Mouse (Mus musculus) stomach, embryonic 14.5 days (tissue): ENCODE results near the gene Cd300e. TPM values are rescaled to one million over a fixed set of nuclear protein-coding genes. Genes with fewer than 3 reads are reported as not detected.
A peak's percentile ranks its signal among the peaks of the same experiment; 100 is the strongest.

Experiments
- ATAC-seq: fragments of 200-750 bp; cut with Nextera tagmentation; 2 replicates; pipeline ENCODE4 v1.8.0; 2017; ENCODE audit warnings: low read depth, moderate TSS enrichment; ENCODE audit not compliant: insufficient number of reproducible peaks, insufficient read depth, low FRiP score
- H3K27ac ChIP-seq: fragments of 300-500 bp; sonication (generic); 2 replicates; pipeline ENCODE4 v1.5.1; 2014; ENCODE audit warnings: mild to moderate bottlenecking, low read length, moderate library complexity, mixed read lengths
- H3K27me3 ChIP-seq: fragments of 300-500 bp; sonication (generic); 2 replicates; pipeline ENCODE4 v1.6.1; 2014; ENCODE audit warnings: low read length, control low read depth, mixed read lengths; ENCODE audit not compliant: control insufficient read depth, insufficient read depth
- H3K36me3 ChIP-seq: fragments of 300-500 bp; sonication (generic); 2 replicates; pipeline ENCODE4 v1.6.1; 2014; ENCODE audit warnings: mild to moderate bottlenecking, control low read depth, low read length, moderate library complexity, mixed read lengths; ENCODE audit not compliant: control insufficient read depth, insufficient read depth
- H3K4me1 ChIP-seq: fragments of 300-500 bp; sonication (generic); 2 replicates; pipeline ENCODE4 v1.6.1; 2014; ENCODE audit warnings: low read length, control low read depth, mixed read lengths; ENCODE audit not compliant: control insufficient read depth, insufficient read depth
- H3K4me2 ChIP-seq: fragments of 300-500 bp; sonication (generic); replicated peaks from 2 replicates; pipeline ENCODE4 v1.6.1; 2014; ENCODE audit warnings: low read depth, low read length, control low read depth
- H3K4me3 ChIP-seq: fragments of 300-500 bp; sonication (generic); 2 replicates; pipeline ENCODE4 v1.5.1; 2014; ENCODE audit warnings: low read depth, low read length, control low read depth
- H3K9ac ChIP-seq: fragments of 300-500 bp; sonication (generic); replicated peaks from 2 replicates; pipeline ENCODE4 v1.6.1; 2014; ENCODE audit warnings: low read depth, mild to moderate bottlenecking, control low read depth, low read length, moderate library complexity, mixed read lengths
- H3K9me3 ChIP-seq: fragments of 300-500 bp; sonication (generic); 2 replicates; pipeline ENCODE4 v1.6.1; 2016; ENCODE audit warnings: low read depth, low read length, control low read depth; ENCODE audit not compliant: control insufficient read depth
- WGBS: fragments of 180-500 bp; shearing (Covaris S2); extraction: QIAGEN DNeasy Blood & Tissue Kit; methylation state at CpG from one replicate; pipeline ENCODE4 v1.1.7; 2014; 5-methylcytosine and 5-hydroxymethylcytosine counted together
- polyA plus RNA-seq: library from polyadenylated mRNA; unstranded; fragments of >200 nt; fragmentation: Nextera tagmentation; extraction: Ambion mirVana; gene quantifications from 2 replicates; pipeline ENCODE4 v1.2.1, GENCODE M21; 2014

Gene Cd300e
- polyA plus RNA-seq, 1 experiment from 2014 or later: 0.12 TPM

DNA sequence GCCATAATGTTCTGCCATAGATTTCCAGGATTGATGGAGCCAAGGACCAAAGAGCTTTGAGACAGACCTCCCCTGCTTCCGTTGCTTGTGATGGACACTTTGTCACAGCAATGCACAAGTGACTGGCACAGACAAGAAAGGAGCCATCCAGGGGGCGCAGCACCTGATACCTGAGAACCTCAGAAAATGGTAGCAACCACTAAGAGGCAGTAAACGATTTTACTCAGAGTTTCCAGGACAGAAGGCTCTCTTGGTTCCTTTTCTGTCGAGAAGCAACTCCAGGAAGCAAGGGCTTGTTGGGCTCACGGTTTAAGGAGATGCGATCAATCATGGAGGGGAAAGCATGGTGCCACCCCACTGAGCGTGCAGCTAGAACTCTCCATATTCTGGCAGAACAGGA lies 24.2 kb upstream of the Cd300e start:
- Histone ChIP-seq H3K9ac (no peak overlapping the region), H3K27me3 (peaks cover 4% of the 10 kb centered on the region; the same call in 1 of the 2 replicates), H3K4me2 (no peak overlapping the region), H3K27ac (no peak overlapping the region), H3K4me3 (no peak overlapping the region), H3K36me3 (no peaks in the 10 kb centered on the region), H3K9me3 (no peaks in the 10 kb centered on the region; the same call in 1 of the 2 replicates), H3K4me1 (no peaks in the 10 kb centered on the region)
- no peak for ATAC-seq
- 50% methylated on average over 7 of the region's 7 CpGs for WGBS

DNA sequence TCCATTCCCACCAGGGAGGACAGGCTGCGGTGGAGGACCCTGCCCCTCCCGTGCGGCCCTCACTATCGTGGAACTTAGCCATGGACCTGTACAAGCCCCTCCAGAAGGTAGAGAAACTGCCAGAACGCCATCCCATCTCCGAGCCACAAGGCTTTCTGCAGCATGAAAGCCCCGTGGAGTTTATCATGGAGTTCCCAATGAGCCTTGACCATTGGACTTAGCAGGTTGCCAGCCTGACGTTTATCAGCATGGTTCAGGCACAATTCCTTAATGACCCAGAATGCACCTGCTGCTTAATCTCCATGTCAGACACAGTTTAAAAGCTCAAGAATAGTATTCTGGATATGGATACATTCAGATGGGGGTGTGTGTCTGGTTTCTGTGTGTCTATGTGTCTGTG lies 23.1 kb upstream of the Cd300e start:
- 64% methylated on average over 8 of the region's 8 CpGs for WGBS
- H3K36me3 ChIP-seq: no peaks in the 10 kb centered on the region
- ATAC-seq: no peak
- no peaks in the 10 kb centered on the region for H3K4me1 ChIP-seq
- no peaks in the 10 kb centered on the region; the same call in 1 of the 2 replicates for H3K9me3 ChIP-seq
- no peak overlapping the region for H3K4me3 ChIP-seq
- peaks cover 4% of the 10 kb centered on the region; the same call in 1 of the 2 replicates for H3K27me3 ChIP-seq
- H3K9ac ChIP-seq: no peak overlapping the region
- no peak overlapping the region for H3K4me2 ChIP-seq
- no peak overlapping the region for H3K27ac ChIP-seq

DNA sequence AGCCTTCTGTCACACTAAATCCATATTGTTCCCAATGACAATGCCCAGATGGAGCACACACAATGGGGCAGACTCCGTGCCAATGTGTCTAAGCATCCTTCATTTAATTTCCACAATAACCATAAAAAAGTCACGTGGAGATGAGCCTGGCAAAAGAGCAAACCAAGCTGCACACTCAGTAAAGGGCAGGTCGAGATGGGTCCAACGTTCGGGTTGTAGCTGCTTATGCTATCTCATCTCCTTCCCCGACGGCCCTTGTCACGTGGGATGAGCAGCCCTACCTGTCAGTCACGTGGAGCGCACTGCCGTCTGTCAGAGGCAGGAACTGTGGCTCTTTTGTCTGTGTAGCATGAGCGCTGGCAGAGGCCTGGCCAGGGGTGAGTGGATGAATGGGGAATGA lies 22.6 kb upstream of the Cd300e start:
- WGBS: 53% methylated on average over 12 of the region's 12 CpGs
- no peak for ATAC-seq
- Histone ChIP-seq H3K9ac (no peak overlapping the region), H3K36me3 (no peaks in the 10 kb centered on the region), H3K4me1 (no peaks in the 10 kb centered on the region), H3K27ac (no peak overlapping the region), H3K9me3 (no peaks in the 10 kb centered on the region), H3K27me3 (peaks cover 4% of the 10 kb centered on the region; the same call in 1 of the 2 replicates), H3K4me3 (no peak overlapping the region), H3K4me2 (no peak overlapping the region)

DNA sequence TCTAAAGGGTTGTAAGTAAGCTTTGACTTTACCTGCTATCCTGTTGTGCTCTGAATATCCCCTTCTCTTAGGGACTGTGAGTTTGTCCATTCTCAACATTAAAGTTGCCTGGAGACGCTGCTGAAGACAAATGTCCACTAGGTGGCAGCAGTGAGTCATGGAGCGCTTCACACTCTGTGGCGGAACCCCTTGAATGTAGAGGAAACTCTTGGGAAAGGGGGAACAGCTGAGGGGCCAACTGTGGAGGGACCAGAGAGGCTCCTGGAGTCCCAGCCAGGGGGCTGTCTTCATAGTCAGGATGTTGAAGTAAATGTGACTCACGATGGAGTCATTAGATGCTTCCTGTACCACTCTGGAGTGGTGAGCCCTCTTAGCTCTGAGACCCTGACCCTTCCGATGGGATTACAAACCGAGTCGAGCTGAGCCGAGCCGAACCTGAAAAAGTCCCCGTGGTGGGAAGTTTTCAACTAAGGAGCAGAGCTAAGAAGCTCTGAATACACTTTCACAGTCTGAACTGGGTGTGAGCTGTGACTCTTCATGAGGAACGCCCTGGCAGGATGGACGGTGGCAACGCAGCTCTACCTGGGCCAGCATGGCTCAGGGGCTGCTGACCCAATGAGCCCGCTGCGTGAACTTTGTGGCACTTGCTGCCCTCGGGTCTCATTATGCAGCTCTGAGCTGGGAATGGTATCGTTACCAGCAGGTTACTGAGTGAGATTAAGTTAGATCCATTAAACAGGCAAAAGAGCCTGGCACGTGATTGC lies 21.6 kb upstream of the Cd300e start:
- Histone ChIP-seq H3K27ac (no peak overlapping the region), H3K4me3 (no peak overlapping the region), H3K4me1 (no peaks in the 10 kb centered on the region), H3K9me3 (no peaks in the 10 kb centered on the region), H3K4me2 (no peak overlapping the region), H3K27me3 (peaks cover 4% of the 10 kb centered on the region; the same call in 1 of the 2 replicates), H3K36me3 (no peaks in the 10 kb centered on the region), H3K9ac (no peak overlapping the region)
- ATAC-seq: peak; percentile 42; the same call in 1 of the 2 replicates
- WGBS: 41% methylated on average over 18 of the region's 18 CpGs

DNA sequence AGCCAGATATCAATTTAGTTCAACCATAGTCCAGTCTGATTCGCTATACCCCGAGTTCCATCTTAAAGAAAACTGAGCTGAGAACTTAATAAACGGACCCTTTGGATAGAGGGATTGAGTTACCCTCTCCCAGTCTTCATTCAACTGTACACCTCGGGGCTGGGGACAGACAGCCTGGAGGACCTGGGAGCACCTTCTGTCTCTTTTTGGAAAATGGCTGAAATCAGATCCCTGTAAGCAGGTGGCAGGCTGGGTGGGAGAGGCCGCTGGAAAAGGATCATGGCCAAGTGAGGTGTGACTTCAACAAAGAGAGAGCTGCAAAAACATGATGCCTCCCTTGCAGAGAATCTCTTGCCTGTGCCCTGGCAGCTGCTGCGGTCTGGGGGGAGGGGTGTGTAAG lies 20.2 kb upstream of the Cd300e start:
- no peaks in the 10 kb centered on the region for H3K9me3 ChIP-seq
- no peak for ATAC-seq

DNA sequence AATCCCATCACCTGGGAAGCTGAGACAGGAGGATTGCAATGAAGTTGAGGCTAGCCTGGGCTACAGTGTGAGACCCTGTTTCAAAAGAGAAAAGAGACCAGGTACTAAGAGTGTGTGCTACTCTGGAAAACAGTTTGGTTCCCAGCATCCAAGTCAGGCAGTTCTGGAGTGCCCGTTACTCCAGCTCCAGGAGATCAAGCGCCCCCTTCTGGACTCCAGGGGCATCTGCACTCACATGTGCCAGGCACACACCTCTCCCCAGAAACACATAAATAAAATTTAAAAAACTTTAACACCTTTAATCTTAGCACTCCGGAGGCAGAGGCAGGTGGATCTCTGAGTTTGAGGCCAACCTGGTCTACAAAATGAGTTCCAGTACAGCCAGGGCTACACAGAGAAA lies 19.4 kb upstream of the Cd300e start:
- ATAC-seq: no peak
- 66% methylated on average over 3 of the region's 3 CpGs for WGBS

More for the DNA sequence above, 20.2 kb upstream of the Cd300e start:
- Histone ChIP-seq H3K4me3 (no peak overlapping the region), H3K27ac (no peak overlapping the region), H3K27me3 (peaks cover 4% of the 10 kb centered on the region; the same call in 1 of the 2 replicates), H3K9ac (no peak overlapping the region), H3K36me3 (no peaks in the 10 kb centered on the region), H3K4me1 (no peaks in the 10 kb centered on the region), H3K4me2 (no peak overlapping the region)
- WGBS: 69% methylated on average over 6 of the region's 6 CpGs

DNA sequence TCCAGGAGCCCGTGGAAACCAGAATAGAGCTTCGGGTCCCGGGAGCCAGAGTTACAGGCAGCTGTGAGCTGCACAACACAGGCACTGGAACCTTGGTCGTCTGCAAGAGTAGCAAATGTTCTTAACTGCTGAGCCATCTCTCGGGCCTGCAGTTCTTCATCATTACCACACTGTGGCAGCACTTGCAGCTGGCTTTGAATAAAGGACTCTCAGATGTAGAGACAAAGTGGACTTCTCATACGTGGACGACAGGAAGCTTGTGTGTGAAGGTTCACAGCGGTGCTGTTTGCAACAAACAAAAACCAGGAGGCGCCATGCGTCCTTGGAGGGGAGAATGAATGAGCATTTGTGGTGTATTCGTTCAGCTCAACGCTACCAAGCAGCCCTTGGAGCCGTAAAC lies 18.9 kb upstream of the Cd300e start:
- no peak overlapping the region for H3K4me2 ChIP-seq
- H3K36me3 ChIP-seq: no peaks in the 10 kb centered on the region
- H3K27ac ChIP-seq: no peak overlapping the region
- WGBS: 35% methylated on average over 13 of the region's 13 CpGs
- no peak overlapping the region for H3K4me3 ChIP-seq
- H3K9me3 ChIP-seq: no peaks in the 10 kb centered on the region
- peaks cover 4% of the 10 kb centered on the region; the same call in 1 of the 2 replicates for H3K27me3 ChIP-seq
- ATAC-seq: no peak
- H3K9ac ChIP-seq: no peak overlapping the region
- no peaks in the 10 kb centered on the region for H3K4me1 ChIP-seq

More for the DNA sequence above, 19.4 kb upstream of the Cd300e start:
- H3K4me1 ChIP-seq: no peaks in the 10 kb centered on the region
- H3K9ac ChIP-seq: no peak overlapping the region
- no peak overlapping the region for H3K4me3 ChIP-seq
- H3K4me2 ChIP-seq: no peak overlapping the region
- H3K36me3 ChIP-seq: no peaks in the 10 kb centered on the region
- peaks cover 4% of the 10 kb centered on the region; the same call in 1 of the 2 replicates for H3K27me3 ChIP-seq
- no peaks in the 10 kb centered on the region for H3K9me3 ChIP-seq
- H3K27ac ChIP-seq: no peak overlapping the region

DNA sequence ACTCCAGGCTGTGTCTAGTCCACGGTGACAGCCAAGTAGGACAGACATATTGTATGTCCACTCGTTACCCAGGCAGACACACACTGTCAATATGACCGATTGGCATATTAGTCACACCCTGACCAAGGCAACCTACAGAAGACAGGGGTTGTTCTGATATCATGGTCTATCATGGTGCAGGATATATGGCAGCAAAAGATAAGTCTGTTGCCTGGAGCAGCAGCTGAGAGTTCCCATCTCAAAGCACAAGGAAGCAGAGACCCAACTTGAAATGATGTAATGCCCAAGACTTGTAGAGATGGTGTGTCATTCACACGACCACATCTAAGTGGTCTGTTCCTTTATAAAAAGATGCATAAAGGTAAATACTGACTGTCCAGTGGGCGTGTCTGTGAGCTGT lies 16.7 kb upstream of the Cd300e start:
- Histone ChIP-seq H3K4me2 (no peak overlapping the region), H3K9ac (no peak overlapping the region), H3K27me3 (no peaks in the 10 kb centered on the region; the same call in 1 of the 2 replicates), H3K4me3 (no peak overlapping the region), H3K4me1 (no peaks in the 10 kb centered on the region), H3K36me3 (no peaks in the 10 kb centered on the region), H3K27ac (no peak overlapping the region), H3K9me3 (no peaks in the 10 kb centered on the region)
- ATAC-seq: no peak
- WGBS: 83% methylated on average over 5 of the region's 5 CpGs
